Mouse (Mus musculus): ENCODE results near the gene P4ha1. TPM values are rescaled to one million over a fixed set of nuclear protein-coding genes. Genes with fewer than 3 reads are reported as not detected.

P4ha1 gene
- polyA plus RNA-seq, 1 experiment from 2014 or later, result 76.2 TPM

DNA sequence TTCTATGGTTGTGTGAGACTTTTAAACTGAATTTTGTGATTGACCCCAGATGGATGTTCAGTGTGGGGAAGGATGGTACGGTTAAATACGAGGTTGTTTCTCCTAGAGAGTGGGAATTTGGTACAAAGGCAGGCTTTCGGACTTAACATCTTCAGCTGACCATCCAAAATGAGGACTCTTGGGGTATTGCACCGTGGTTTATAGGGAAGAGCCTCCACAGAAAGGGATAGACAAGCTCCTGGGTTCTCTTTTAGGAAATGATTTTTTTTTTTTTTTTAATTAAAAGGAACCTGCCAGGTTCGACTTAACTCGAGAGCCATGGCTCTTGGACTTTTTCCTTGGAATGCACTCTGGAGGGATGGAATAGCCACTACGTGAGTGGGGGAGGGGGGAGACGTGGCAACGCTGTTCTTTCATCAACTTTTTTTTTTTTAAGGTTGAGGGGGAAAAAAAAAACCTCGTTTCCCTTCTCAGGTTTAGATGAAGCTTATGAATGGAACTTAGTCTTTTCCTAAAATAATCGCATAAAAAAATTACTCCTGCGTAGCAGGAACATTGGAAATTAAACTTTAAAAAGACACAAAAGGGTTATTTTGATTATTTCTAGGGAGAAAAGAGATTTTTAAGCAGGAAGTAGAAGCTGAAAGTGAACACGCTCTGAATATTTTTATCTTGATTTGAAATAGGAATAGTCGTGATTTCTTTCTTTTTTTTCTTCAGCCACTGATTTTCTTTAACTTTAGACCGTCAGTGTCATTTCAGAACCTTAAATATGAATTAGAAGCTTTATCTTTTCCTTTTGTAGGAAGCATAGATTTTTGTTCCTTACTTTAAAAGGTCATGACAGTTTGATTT is 1.4 kb downstream of the P4ha1 start:
- Histone ChIP-seq H3K9ac (peak overlapping the region; percentile 96), H3K4me3 (peak overlapping the region; percentile 82), H3K4me1 (peaks cover 26% of the 10 kb centered on the region), H3K4me2 (peak overlapping the region; percentile 80), H3K9me3 (no peaks in the 10 kb centered on the region), H3K36me3 (0 out of 2 replicates have a peak, but pooled peaks cover 3% of the 10 kb centered on the region), H3K27me3 (no peaks in the 10 kb centered on the region), H3K27ac (peak overlapping the region; percentile 97)
- 10% methylated on average over 15 of the region's 15 CpGs for WGBS
- ATAC-seq (ENCODE audit: insufficient number of reproducible peaks, insufficient read depth, low FRiP score, low TSS enrichment, low read depth), result no peak

DNA sequence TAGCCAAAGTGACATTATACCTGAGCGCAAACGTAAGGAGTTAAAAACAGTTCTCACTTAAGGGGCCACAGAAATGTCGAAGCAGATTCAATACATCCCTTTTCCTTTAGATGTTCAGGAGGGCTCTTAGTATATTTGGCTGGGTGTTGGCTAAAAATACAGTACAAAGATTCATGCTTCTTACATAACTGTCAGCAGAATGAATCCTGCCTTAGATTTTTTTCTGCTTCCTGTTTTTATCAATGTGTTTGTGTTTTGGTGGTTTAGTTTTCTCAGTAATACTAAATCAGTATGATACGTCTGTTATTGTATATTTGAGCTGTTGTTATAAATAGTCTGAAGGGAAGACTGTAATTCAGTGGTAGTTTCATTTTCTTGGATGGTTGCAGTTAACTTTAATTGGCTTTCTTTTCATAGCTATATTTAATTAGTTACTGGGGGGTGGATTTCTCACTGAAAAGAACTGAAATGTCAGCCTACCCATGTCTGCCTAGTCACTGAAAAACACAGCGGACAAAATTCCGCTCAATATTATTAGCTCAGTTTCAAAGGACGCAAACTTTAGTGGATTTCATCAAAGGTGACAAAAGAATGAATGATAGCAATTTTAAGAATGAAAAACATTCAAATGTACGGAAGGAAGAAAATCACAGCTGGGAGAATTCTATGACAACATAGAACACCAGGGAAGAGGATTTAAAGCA is 3.7 kb downstream of the P4ha1 start:
- H3K4me1 ChIP-seq, result peaks cover 29% of the 10 kb centered on the region
- H3K27ac ChIP-seq, result no peak overlapping the region
- 61% methylated on average over 8 of the region's 8 CpGs for WGBS
- peak overlapping the region; percentile 80 for H3K4me2 ChIP-seq
- no peaks in the 10 kb centered on the region for H3K9me3 ChIP-seq
- no peak for ATAC-seq (ENCODE audit: insufficient number of reproducible peaks, insufficient read depth, low FRiP score, low TSS enrichment, low read depth)
- H3K4me3 ChIP-seq, result no peak overlapping the region
- H3K36me3 ChIP-seq, result 0 out of 2 replicates have a peak, but pooled peaks cover 3% of the 10 kb centered on the region
- H3K9ac ChIP-seq, result no peak overlapping the region
- no peaks in the 10 kb centered on the region for H3K27me3 ChIP-seq

DNA sequence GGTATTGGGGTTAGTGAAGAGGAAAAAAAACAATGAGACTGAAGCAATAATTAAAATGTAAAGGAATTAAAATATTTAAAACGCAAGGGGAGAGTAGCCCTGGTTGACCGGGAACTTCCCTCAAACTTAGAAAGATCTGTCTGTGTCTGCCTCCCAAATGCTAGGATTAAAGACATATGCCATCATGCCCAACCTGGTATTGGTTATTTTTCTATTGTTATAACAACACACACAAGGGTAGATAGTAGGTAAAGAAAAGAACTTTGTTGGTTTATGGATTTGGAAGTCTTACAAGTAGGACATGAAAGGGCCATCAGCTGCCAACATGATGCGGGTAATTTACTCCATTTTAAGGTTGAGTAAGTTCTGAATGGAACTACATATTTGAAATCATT is 4.2 kb downstream of the P4ha1 start:
- Histone ChIP-seq H3K4me3 (no peak overlapping the region), H3K9me3 (no peaks in the 10 kb centered on the region), H3K9ac (no peak overlapping the region), H3K36me3 (0 out of 2 replicates have a peak, but pooled peaks cover 3% of the 10 kb centered on the region), H3K27ac (no peak overlapping the region), H3K4me1 (peaks cover 27% of the 10 kb centered on the region), H3K27me3 (no peaks in the 10 kb centered on the region), H3K4me2 (no peak overlapping the region)
- WGBS, result 72% methylated on average over 3 of the region's 3 CpGs
- ATAC-seq (ENCODE audit: insufficient number of reproducible peaks, insufficient read depth, low FRiP score, low TSS enrichment, low read depth), result no peak

DNA sequence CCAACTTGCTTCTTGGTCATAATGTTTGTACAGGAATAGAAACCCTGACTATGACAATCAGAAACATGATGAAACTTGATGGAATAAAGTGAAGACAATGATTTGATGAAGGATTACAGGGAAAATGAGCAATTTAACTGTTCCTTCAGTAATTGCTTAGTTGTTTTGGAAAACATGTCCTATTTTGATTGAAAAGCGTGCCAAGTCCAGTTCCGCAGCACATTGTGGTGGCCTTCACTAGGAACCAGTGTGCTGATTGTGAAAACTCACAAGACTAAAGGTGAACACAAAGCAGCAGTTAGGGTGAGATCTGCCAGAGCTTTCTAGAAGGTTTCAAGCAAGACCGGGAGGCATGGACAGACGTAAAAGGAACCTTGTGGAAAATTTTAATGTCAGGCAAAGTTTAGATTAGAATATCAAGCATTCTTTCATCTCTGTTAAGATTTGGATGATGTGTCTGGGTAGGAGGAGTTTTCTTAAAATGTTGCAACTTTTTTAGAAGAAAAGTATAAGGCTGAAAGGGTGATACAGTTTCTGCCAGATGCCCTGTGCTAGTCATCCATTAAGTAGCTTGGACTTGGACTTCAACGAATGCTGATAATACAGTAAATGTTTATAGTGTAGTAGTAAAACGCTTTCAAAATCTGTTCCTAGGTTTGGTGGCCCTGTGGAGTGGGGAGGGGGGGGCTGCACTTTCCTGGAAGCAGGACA is 8.6 kb downstream of the P4ha1 start:
- ATAC-seq (ENCODE audit: insufficient number of reproducible peaks, insufficient read depth, low FRiP score, low TSS enrichment, low read depth), result no peak
- no peak overlapping the region for H3K27ac ChIP-seq
- no peak overlapping the region for H3K4me2 ChIP-seq
- H3K36me3 ChIP-seq, result 0 out of 2 replicates have a peak, but pooled peaks cover 3% of the 10 kb centered on the region
- no peaks in the 10 kb centered on the region for H3K9me3 ChIP-seq
- peaks cover 18% of the 10 kb centered on the region for H3K4me1 ChIP-seq
- no peaks in the 10 kb centered on the region for H3K27me3 ChIP-seq
- no peak overlapping the region for H3K4me3 ChIP-seq
- no peak overlapping the region for H3K9ac ChIP-seq
- WGBS, result 86% methylated on average over 6 of the region's 6 CpGs

DNA sequence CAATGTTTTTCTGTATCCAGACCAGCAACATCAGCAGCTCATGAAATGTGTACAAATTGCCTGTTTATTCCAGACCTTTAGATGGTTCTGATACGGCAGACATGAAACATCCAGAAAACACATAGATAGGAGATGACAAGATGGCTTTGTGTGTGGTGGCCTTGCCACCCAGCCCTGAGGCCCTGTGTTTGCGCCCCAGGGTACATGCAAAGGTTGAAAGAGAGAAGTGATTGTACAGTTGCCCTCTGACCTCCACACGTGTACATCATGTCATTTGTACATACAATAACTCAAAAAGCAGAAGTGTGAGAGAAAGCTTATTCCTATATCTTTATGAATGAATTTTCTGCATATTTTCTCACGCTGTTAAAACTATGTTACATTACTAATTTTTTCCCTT is 10.3 kb downstream of the P4ha1 start:
- no peaks in the 10 kb centered on the region for H3K9me3 ChIP-seq
- peaks cover 12% of the 10 kb centered on the region for H3K36me3 ChIP-seq
- peaks cover 14% of the 10 kb centered on the region for H3K4me1 ChIP-seq
- no peak for ATAC-seq (ENCODE audit: insufficient number of reproducible peaks, insufficient read depth, low FRiP score, low TSS enrichment, low read depth)
- WGBS, result 81% methylated on average over 4 of the region's 4 CpGs
- H3K4me2 ChIP-seq, result no peak overlapping the region
- H3K27me3 ChIP-seq, result no peaks in the 10 kb centered on the region
- H3K4me3 ChIP-seq, result no peak overlapping the region
- H3K9ac ChIP-seq, result no peak overlapping the region
- no peak overlapping the region for H3K27ac ChIP-seq

DNA sequence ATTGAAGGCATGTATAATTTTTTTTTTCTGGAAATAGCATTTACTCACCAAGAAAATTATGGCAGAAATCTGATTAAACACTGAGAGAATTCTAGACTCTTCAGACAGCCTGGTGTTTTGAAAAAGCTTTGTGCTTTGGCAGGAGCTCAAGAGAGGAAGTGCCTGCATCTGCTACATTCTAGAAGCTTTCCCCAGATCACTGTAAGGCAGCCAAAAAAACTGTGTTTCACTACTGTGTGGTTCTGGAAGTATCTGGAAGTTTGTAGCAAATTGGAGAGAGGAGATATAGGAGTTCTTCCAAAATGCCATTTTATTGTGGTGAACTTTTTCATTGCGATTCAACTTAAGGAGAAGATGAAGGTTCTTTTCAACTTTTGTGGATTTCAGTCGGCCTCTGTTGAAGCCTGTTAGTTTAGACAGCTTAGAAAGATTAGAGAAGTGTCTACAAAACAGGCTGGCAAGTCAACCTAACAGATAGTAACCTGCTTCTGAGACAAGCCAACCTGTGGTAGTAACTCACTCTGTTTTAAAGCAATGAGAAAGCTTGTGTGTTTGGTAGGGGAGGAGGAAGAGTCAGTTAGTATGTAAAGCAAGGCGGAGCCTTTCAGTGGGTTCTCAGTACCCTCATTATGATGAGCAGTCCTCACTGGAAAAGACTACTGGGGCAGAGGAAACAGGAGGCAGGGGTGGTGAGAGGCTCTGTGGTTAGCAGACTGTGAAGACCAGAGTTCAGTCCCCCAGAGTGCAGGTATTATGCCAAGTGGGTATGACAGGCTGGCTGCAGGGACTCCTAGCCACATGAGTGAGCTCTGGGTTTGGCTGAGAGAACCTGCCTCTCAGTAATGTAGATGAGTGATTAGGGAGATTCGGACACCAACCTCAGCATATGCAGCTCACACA is 12.1 kb downstream of the P4ha1 start:
- Histone ChIP-seq H3K27me3 (no peaks in the 10 kb centered on the region), H3K4me1 (peaks cover 14% of the 10 kb centered on the region), H3K4me3 (no peak overlapping the region), H3K36me3 (peaks cover 21% of the 10 kb centered on the region), H3K9me3 (no peaks in the 10 kb centered on the region), H3K4me2 (no peak overlapping the region), H3K27ac (peak overlapping the region; percentile 55), H3K9ac (no peak overlapping the region)
- 72% methylated on average over 4 of the region's 4 CpGs for WGBS
- no peak for ATAC-seq (ENCODE audit: insufficient number of reproducible peaks, insufficient read depth, low FRiP score, low TSS enrichment, low read depth)

DNA sequence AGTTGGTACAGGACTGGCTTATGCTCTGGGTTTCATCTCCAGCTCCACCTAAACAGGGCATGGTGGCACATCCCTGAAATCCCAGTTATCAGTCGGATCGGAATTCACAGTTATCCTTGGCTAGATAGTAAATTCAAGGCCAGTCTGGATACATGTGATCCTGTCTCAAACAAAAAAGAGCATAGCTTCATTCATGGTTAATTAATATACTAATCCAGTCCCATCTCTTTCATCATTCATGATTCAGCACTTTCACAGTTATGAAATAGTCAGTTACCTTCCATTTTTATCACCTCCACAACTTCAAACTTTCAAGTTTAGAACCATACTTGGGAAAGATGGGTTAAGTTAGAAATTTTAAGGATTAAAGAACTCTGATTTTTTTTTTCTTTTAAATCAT is 13.0 kb downstream of the P4ha1 start:
- WGBS, result 96% methylated on average over 2 of the region's 2 CpGs
- Histone ChIP-seq H3K36me3 (peaks cover 30% of the 10 kb centered on the region), H3K9ac (no peak overlapping the region), H3K4me1 (peaks cover 11% of the 10 kb centered on the region), H3K4me2 (no peak overlapping the region), H3K27ac (no peak overlapping the region), H3K9me3 (no peaks in the 10 kb centered on the region), H3K27me3 (no peaks in the 10 kb centered on the region), H3K4me3 (no peak overlapping the region)
- ATAC-seq (ENCODE audit: insufficient number of reproducible peaks, insufficient read depth, low FRiP score, low TSS enrichment, low read depth), result no peak

DNA sequence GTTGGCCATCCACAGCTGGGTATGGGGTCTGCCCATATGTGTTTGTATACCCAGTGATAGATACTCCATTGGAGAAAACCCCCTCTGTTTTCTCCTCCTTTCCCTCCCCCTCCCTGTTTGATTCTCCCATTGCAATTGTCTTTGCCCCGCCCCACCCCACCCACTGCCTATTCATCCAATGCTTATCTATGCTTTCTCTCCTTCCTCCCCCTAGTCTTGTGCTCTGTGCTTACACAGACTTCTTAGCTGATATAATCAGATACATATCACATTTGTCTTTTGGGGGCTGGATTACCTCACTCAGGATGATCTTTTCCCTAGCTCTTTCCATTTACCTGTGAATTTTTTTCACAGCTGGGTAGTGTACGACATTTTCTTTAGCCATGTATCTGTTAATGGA is 23.5 kb downstream of the P4ha1 start:
- 95% methylated on average over 2 of the region's 2 CpGs for WGBS
- Histone ChIP-seq H3K9me3 (no peaks in the 10 kb centered on the region), H3K36me3 (peaks cover 81% of the 10 kb centered on the region), H3K4me3 (no peak overlapping the region), H3K4me1 (no peaks in the 10 kb centered on the region), H3K27ac (no peak overlapping the region), H3K4me2 (no peak overlapping the region), H3K27me3 (no peaks in the 10 kb centered on the region), H3K9ac (no peak overlapping the region)
- no peak for ATAC-seq (ENCODE audit: insufficient number of reproducible peaks, insufficient read depth, low FRiP score, low TSS enrichment, low read depth)

DNA sequence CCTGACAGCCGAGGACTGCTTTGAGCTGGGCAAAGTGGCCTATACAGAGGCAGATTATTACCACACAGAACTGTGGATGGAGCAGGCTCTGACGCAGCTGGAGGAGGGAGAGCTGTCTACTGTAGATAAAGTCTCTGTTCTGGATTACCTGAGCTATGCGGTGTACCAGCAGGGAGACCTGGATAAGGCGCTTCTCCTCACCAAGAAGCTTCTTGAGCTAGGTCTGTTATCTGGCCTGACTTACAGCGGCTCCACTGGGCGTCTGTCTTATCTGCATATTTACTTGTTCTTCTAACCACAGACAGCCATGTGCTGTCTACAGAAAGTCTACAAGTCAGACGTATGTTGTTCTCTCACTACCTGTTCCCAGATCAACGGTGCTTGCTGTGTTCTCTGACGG is 25.1 kb downstream of the P4ha1 start:
- Histone ChIP-seq H3K9ac (no peak overlapping the region), H3K4me1 (no peaks in the 10 kb centered on the region), H3K4me3 (no peak overlapping the region), H3K27ac (no peak overlapping the region), H3K36me3 (peaks cover 85% of the 10 kb centered on the region), H3K27me3 (no peaks in the 10 kb centered on the region), H3K4me2 (no peak overlapping the region), H3K9me3 (no peaks in the 10 kb centered on the region)
- no peak for ATAC-seq (ENCODE audit: insufficient number of reproducible peaks, insufficient read depth, low FRiP score, low TSS enrichment, low read depth)
- WGBS, result 90% methylated on average over 9 of the region's 9 CpGs

DNA sequence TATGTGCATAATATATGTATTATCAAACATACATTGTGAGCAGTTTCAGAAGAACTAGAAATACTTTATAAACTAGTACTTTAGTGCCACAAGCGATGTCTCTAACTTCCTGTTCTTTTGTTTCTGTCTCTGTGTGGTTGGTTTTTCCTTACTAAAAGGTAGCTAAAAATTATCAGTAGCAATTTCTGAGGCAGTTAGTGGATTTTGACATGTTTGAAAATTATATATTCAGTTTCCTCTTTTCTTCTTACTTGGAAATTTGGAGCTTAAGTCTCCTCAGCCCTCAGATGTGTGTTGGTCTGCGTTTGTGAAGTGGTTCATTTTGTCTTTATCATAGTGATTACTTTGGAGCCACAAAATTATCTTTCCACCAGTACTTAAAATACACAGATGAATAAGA is 26.4 kb downstream of the P4ha1 start:
- WGBS, result 98% methylated on average over 2 of the region's 2 CpGs

DNA sequence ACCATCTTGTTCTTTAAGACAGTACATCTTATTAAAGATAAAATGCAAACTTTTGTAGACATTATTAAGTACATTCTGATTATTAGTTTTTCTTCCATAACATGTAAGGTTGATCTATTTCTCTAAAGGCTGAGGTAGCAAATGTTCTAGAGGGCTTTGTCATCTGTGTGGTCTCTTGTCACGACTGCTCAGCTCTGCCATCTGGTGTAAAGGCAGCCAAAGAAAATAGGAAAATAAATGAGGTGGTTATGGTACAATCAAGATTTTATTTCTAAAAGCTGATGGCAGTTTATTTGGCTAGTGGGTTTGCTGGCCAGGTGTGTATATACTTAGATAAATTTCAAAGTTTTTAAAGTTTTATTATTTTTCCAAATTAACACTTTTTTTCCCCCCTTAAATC is 30.0 kb downstream of the P4ha1 start:
- H3K9ac ChIP-seq, result no peak overlapping the region
- no peaks in the 10 kb centered on the region for H3K4me1 ChIP-seq
- no peak overlapping the region for H3K4me2 ChIP-seq
- no peak overlapping the region for H3K27ac ChIP-seq
- no peak for ATAC-seq (ENCODE audit: insufficient number of reproducible peaks, insufficient read depth, low FRiP score, low TSS enrichment, low read depth)
- peaks cover 74% of the 10 kb centered on the region for H3K36me3 ChIP-seq
- 29% methylated on average over 1 of the region's 1 CpGs for WGBS
- no peaks in the 10 kb centered on the region for H3K9me3 ChIP-seq
- no peak overlapping the region for H3K4me3 ChIP-seq
- H3K27me3 ChIP-seq, result no peaks in the 10 kb centered on the region

More for the DNA sequence above, 26.4 kb downstream of the P4ha1 start:
- no peaks in the 10 kb centered on the region for H3K4me1 ChIP-seq
- H3K4me2 ChIP-seq, result no peak overlapping the region
- no peak overlapping the region for H3K4me3 ChIP-seq
- H3K9me3 ChIP-seq, result no peaks in the 10 kb centered on the region
- H3K9ac ChIP-seq, result no peak overlapping the region
- no peaks in the 10 kb centered on the region for H3K27me3 ChIP-seq
- no peak overlapping the region for H3K27ac ChIP-seq
- ATAC-seq (ENCODE audit: insufficient number of reproducible peaks, insufficient read depth, low FRiP score, low TSS enrichment, low read depth), result no peak
- peaks cover 80% of the 10 kb centered on the region for H3K36me3 ChIP-seq
